In the genomic region with DNA sequence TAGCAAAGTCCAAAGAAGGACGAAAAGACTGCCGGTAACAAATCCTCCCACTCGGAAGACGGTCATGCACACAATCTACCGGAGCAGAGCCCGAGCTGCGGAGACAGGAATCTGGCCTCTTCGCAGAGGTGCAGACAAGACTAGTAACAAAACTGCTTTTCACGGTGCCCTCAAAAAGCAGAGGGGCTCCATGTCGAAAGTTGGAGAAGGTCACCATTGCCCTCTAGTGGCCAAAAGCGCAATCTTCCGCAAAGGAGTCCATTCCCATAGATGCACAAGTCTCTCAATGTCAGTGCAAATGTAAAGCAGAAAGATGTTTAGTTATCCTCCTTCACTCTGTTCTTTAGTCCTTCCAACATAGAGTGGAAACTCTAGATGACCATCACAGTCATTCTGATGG, we compare ENCODE assay signal across 8 mouse cellular contexts. TPM values are rescaled to one million over a fixed set of nuclear protein-coding genes. Genes with fewer than 3 reads are reported as not detected.
DNase-seq lines count a peak whose midpoint lies in the region; ATAC-seq and TF ChIP-seq lines count a peak whose summit lies in the region.

No protein-coding gene starts in this region.

- WGBS in kidney, adult 2 months: 2% methylated on average over 12 of the region's 12 CpGs
- 1% methylated on average over 12 of the region's 12 CpGs for WGBS in limb, embryonic 11.5 days
- under 1% methylated on average over 12 of the region's 12 CpGs for WGBS in midbrain, embryonic 14.5 days
- under 1% methylated on average over 12 of the region's 12 CpGs for WGBS in stomach, embryonic 16.5 days

- no peak overlapping the region; the same call in 1 of the 2 replicates for H3K4me3 ChIP-seq in kidney, adult 2 months (ENCODE audit: insufficient read depth, low read depth, low read length)
- peak overlapping the region; percentile 35 for H3K4me3 ChIP-seq in limb, embryonic 11.5 days (ENCODE audit: low read depth, low read length)
- H3K4me3 ChIP-seq in midbrain, embryonic 14.5 days (replicated peaks; ENCODE audit: low read depth, low read length): peak overlapping the region; percentile 31
- H3K4me3 ChIP-seq in stomach, embryonic 16.5 days (replicated peaks; ENCODE audit: low read length): peak overlapping the region; percentile 46

- peak; percentile 60 for DNase-seq in kidney, adult 18-20 months
- DNase-seq in kidney, adult 11 months: no peak
- peak; percentile 89 for DNase-seq in embryo, embryonic 11 days
- peak; percentile 48 for DNase-seq in kidney, adult 2 months
- peak; percentile 92 for DNase-seq in limb, embryonic 11.5 days (ENCODE audit: low spot score)
- peak; percentile 95 for DNase-seq in midbrain, embryonic 14.5 days

- no peaks in the 10 kb centered on the region for H3K9me3 ChIP-seq in limb, embryonic 11.5 days (ENCODE audit: control insufficient read depth, low read length)
- no peaks in the 10 kb centered on the region for H3K9me3 ChIP-seq in midbrain, embryonic 14.5 days (ENCODE audit: control insufficient read depth, low read length)
- no peaks in the 10 kb centered on the region for H3K9me3 ChIP-seq in stomach, embryonic 16.5 days (replicated peaks; ENCODE audit: control insufficient read depth, low read length)

- H3K27me3 ChIP-seq in kidney, adult 2 months (replicated peaks; ENCODE audit: control insufficient read depth, insufficient read depth, low read length): peaks cover 7% of the 10 kb centered on the region
- H3K27me3 ChIP-seq in limb, embryonic 11.5 days (ENCODE audit: control insufficient read depth, insufficient read depth, low read length): no peaks in the 10 kb centered on the region; the same call in 1 of the 2 replicates
- peaks cover 2% of the 10 kb centered on the region; the same call in 1 of the 2 replicates for H3K27me3 ChIP-seq in midbrain, embryonic 14.5 days (ENCODE audit: control insufficient read depth, insufficient read depth, low read length)
- no peaks in the 10 kb centered on the region for H3K27me3 ChIP-seq in stomach, embryonic 16.5 days (ENCODE audit: control insufficient read depth, insufficient read depth, low read length)

- no peak overlapping the region for H3K27ac ChIP-seq in kidney, adult 2 months (ENCODE audit: insufficient read depth, low read depth, low read length)
- H3K27ac ChIP-seq in limb, embryonic 11.5 days (replicated peaks; ENCODE audit: low read depth, low read length): no peak overlapping the region
- peak overlapping the region; percentile 50; the same call in 1 of the 2 replicates for H3K27ac ChIP-seq in midbrain, embryonic 14.5 days (replicated peaks; ENCODE audit: low read depth, low read length)
- no peak overlapping the region; the same call in 1 of the 2 replicates for H3K27ac ChIP-seq in stomach, embryonic 16.5 days (ENCODE audit: low read length)

- H3K9ac ChIP-seq in limb, embryonic 11.5 days (ENCODE audit: low read length): peak overlapping the region; percentile 50
- peak overlapping the region; percentile 38 for H3K9ac ChIP-seq in midbrain, embryonic 14.5 days (replicated peaks; ENCODE audit: low read length)
- H3K9ac ChIP-seq in stomach, embryonic 16.5 days (ENCODE audit: low read length): peak overlapping the region; percentile 61

- H3K4me2 ChIP-seq in limb, embryonic 11.5 days (ENCODE audit: low read depth, severe bottlenecking): peak overlapping the region; percentile 60
- peak overlapping the region; percentile 77 for H3K4me2 ChIP-seq in midbrain, embryonic 14.5 days (ENCODE audit: low read length)
- H3K4me2 ChIP-seq in stomach, embryonic 16.5 days (ENCODE audit: low read depth, low read length): peak overlapping the region; percentile 64

- no peaks in the 10 kb centered on the region for H3K36me3 ChIP-seq in kidney, adult 2 months (ENCODE audit: control insufficient read depth, insufficient read depth, low read length)
- no peaks in the 10 kb centered on the region; the same call in 1 of the 2 replicates for H3K36me3 ChIP-seq in limb, embryonic 11.5 days (ENCODE audit: control insufficient read depth, insufficient read depth, low read length)
- no peaks in the 10 kb centered on the region for H3K36me3 ChIP-seq in midbrain, embryonic 14.5 days (ENCODE audit: control insufficient read depth, insufficient read depth, low read length)
- no peaks in the 10 kb centered on the region for H3K36me3 ChIP-seq in stomach, embryonic 16.5 days (ENCODE audit: control insufficient read depth, insufficient read depth, low read length)

- TF ChIP-seq POLR2A in kidney, adult 2 months (IDR thresholded peaks at IDR 0.05; ENCODE audit: low read depth, low read length): no peak

- peak; percentile 74 for TF ChIP-seq CTCF in kidney, adult 2 months (conservative IDR thresholded peaks at IDR 0.05; ENCODE audit: insufficient read depth, insufficient read length, low read depth, low read length)

- ATAC-seq in granulocyte monocyte progenitor cell, adult 5-6 weeks (replicated peaks; ENCODE audit: poor library complexity, severe bottlenecking): peak; percentile 50; the same call in 1 of the 2 replicates
- no peak for ATAC-seq in limb, embryonic 11.5 days (ENCODE audit: insufficient number of reproducible peaks, low FRiP score, low TSS enrichment, low read depth)
- ATAC-seq in midbrain, embryonic 14.5 days (ENCODE audit: low FRiP score, low TSS enrichment): 0 out of 2 replicates have a peak, but pooled peaks have one; percentile 15
- no peak for ATAC-seq in stomach, embryonic 16.5 days (ENCODE audit: insufficient read depth, low FRiP score)

- H3K4me1 ChIP-seq in kidney, adult 2 months (ENCODE audit: control insufficient read depth, insufficient read depth, low read length): no peaks in the 10 kb centered on the region
- H3K4me1 ChIP-seq in limb, embryonic 11.5 days (ENCODE audit: control insufficient read depth, insufficient read depth, low read length): peaks cover 9% of the 10 kb centered on the region; the same call in 1 of the 2 replicates
- H3K4me1 ChIP-seq in midbrain, embryonic 14.5 days (ENCODE audit: control insufficient read depth, insufficient read depth, low read length): peaks cover 11% of the 10 kb centered on the region; the same call in 1 of the 2 replicates
- peaks cover 9% of the 10 kb centered on the region; the same call in 1 of the 2 replicates for H3K4me1 ChIP-seq in stomach, embryonic 16.5 days (ENCODE audit: control insufficient read depth, insufficient read depth, low read length)

RNA-seq across cellular contexts. Expression of gene Cdh11, which starts 4.5 kb away (rescaled TPM):
- 0.13 TPM in 1 of 2 replicates, not detected in the other for total RNA-seq in granulocyte monocyte progenitor cell, adult 5-6 weeks (2014; fragmentation: Nextera tagmentation)
- 0.15 and 0.30 TPM in 2 replicates for total RNA-seq in granulocyte monocyte progenitor cell, adult 5-6 weeks (2017)
- polyA plus RNA-seq in kidney, adult 2 months (2012; rRNA removed): 12.5 and 12.6 TPM in 2 replicates
- polyA plus RNA-seq in limb, embryonic 11.5 days (2014; fragmentation: Nextera tagmentation; extraction: Ambion mirVana): 160 and 163 TPM in 2 replicates
- 28.8 and 43.3 TPM in 2 replicates for polyA plus RNA-seq in midbrain, embryonic 14.5 days (2014; fragmentation: Nextera tagmentation; extraction: Ambion mirVana)
- polyA plus RNA-seq in stomach, embryonic 16.5 days (2015; fragmentation: Nextera tagmentation; extraction: Ambion mirVana): 75.1 and 82.4 TPM in 2 replicates

Comparison
In these comparisons a context has a peak if more than half of its experiments do, and no peak if none do; other contexts are left out.
1. ATAC-seq: peak in granulocyte monocyte progenitor cell, adult 5-6 weeks (single experiment) and midbrain, embryonic 14.5 days (single experiment); none in limb, embryonic 11.5 days (single experiment) and stomach, embryonic 16.5 days (single experiment).
2. Peak in every context shown above with its lines, with median percentiles within 50 percentile points of each other: H3K4me2 ChIP-seq and H3K9ac ChIP-seq.